Mouse (Mus musculus) right cerebral cortex, adult 2 months (tissue): ENCODE data around the gene Timm13.

Source experiments
- DNase-seq, 2 experiments: peaks; one replicate each; pipeline ENCODE4 v3.0.0; 2021 to 2022; ENCODE audit warnings: low spot score in 2 of 2

Timm13 gene

GRCm38 (mm10) chr10:80932700-80933420, 32.1 kb upstream of the Timm13 start:
- DNase-seq: no peak

- peak in 1 of 2 experiments; percentile 26 for DNase-seq
Measured at GRCm38 (mm10) chr10:80932206-80932605, 31.4 kb upstream of the Timm13 start.

DNA sequence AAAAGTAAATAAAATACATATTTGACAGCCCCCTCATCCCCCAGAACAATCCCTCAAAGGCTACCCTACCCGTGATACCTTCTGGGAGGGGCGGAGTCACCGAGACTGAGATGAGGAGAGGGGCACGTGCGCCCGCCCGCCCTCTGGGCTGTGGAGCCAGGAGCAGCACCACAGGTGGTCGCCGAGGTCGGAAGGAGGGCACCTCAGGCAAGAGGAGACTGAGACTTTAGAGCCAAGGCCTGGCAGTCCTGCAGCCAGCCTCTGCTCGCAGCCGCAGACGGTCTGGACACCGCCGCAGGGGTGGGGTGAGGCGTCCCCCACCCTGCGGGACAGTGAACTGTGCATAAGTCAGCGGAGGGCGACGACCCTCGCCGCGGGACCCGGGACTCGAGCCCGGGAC, 30.9 kb upstream of the Timm13 start:
- DNase-seq: no peak

- no peak for DNase-seq
Measured at GRCm38 (mm10) chr10:80931153-80931671, 30.4 kb upstream of the Timm13 start.

- peak; percentile 64 to 74 for DNase-seq
Measured at GRCm38 (mm10) chr10:80930361-80931152, 29.8 kb upstream of the Timm13 start.

GRCm38 (mm10) chr10:80929299-80930226, 28.8 kb upstream of the Timm13 start, which contains the start of gene Gadd45b:
Gene Gadd45b (plus strand): TSS chr10:80930073.
- DNase-seq: peak; percentile 96 to 98

GRCm38 (mm10) chr10:80928586-80929298, 28.0 kb upstream of the Timm13 start:
- DNase-seq: peak; percentile 95

DNA sequence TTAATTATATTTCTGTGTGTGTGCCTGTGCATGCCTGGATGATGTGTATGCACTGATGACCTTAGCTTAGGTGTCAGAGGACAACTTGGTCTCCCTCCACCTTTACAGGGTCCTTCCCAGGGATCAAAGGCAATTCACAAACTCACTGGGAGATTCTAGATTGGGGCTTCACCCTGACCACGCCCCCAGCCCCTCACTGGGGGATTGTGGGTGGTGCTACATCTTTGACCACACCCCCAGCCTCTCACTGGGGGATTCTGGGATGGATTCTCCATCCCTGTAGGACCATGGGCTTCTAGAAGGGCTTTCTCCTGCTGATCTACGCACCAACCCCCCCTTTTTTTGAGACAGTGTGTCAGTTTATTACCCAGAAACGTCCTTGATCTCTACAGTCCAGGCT, 24.7 kb upstream of the Timm13 start:
- DNase-seq: no peak

DNA sequence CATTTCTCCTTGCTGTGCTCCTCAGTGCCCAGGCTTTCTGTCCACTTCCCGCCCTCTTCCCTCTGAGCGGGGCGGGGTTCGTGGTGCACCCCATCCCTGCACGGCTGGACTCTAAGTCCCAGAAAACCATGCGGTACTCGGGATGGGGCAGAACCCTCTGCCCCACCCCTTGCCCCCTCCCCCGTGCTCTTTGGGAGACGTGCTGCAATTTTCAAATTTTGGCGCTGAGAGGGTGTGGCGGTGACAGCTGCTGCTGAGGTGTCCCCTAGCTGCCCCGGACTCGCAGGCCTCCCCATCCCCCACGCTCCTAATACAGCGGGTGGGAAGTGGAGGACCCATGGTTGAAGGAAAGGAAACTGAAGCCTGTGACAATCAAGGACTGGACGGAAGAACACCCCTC, 21.2 kb upstream of the Timm13 start:
- no peak for DNase-seq

GRCm38 (mm10) chr10:80917779-80918434, 17.1 kb upstream of the Timm13 start, which contains the start of gene Lmnb2:
Gene Lmnb2 (minus strand): TSS chr10:80918245.
- peak; percentile 84 to 87 for DNase-seq

DNA sequence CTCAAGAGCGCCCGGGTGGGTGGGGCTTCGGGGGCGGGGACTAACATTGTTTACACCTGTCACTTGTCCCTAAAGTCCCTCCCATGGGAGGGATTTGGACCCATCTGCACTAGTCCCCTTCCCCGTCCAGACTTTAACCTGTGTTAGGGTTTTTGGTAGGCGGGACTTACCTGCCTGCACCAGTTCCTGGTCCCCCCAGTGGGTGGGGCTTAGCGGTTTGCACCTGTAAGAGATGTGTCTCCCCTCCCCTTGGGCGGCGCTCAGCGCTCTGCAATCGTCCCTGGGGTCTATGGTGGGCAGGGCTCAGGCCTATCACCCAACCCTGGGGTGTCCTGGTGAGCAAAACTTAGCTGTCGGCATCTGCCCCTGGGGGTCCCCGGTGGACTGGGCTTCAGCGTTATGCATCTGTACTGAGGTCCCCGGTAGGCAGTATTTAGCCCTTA, 16.6 kb upstream of the Timm13 start:
- no peak for DNase-seq

DNA sequence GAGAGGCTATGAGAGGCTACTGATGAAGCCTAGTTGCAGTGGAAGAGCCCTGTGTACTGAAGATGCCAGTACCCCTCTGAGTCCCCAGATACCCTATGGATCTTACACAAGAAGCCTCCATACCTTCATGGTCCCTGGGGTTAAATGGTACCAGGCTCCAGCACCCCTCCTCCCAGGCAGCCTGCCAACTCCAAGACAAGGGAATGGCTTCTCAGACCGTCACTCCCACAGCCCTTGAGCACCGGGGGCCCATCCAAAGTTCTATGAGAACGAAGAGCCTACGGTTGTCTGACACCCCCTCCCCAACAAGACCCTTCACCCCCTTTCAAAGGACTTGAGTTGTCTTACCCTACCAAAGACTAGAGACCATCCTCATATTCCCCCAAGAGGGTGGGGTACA, 15.0 kb upstream of the Timm13 start:
- no peak for DNase-seq

GRCm38 (mm10) chr10:80915260-80915659, 14.5 kb upstream of the Timm13 start:
- no peak for DNase-seq

GRCm38 (mm10) chr10:80914253-80914656, 13.5 kb upstream of the Timm13 start:
- DNase-seq: no peak

DNA sequence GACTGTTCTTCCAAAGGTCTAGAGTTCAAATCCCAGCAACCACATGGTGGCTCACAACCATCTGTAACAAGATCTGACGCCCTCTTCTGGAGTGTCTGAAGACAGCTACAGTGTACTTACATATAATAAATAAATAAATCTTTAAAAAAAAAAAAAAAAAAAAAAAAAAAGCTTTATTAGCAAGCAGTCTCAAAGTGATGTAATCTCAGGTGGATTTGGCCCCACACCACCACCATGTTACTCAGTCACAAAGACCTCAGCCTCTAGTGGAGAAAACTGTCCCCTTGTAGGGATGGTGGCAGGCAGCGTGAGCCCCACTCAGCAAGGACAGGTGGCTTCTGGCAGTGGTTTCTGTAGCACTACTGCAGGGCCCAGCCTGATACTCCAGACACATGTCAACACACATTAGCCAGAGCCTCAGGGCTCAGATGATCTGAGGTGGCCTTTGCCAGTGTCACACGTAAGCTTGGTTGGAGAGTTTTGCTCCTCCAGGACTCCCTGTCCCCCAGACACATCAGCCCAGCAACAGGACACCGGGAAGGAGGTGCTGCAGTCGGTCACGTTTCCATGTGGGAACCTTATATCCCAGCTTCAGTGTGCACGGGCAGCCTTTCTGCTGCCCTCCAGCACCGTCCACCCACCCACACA, 12.7 kb upstream of the Timm13 start:
- no peak for DNase-seq

GRCm38 (mm10) chr10:80911891-80912290, 11.1 kb upstream of the Timm13 start:
- no peak for DNase-seq

DNA sequence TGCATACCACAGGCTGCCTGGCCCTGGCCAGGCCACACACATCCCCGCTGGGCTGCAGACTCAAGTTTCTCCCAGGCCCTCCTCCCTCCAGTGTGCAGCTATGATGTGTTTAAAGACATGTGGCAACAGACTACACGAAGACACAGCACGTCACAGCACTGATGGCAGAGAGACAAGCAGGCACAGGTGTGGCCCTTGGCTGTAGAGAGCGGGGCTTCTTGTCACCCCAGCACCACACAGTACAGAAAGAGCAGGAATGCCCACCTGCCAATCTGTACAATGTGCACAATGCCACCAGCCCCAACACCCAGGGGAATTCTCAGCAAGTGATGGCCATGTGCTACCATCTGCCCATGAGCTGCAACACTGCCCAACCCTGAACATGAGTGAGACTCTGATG, 10.6 kb upstream of the Timm13 start:
- no peak for DNase-seq

DNA sequence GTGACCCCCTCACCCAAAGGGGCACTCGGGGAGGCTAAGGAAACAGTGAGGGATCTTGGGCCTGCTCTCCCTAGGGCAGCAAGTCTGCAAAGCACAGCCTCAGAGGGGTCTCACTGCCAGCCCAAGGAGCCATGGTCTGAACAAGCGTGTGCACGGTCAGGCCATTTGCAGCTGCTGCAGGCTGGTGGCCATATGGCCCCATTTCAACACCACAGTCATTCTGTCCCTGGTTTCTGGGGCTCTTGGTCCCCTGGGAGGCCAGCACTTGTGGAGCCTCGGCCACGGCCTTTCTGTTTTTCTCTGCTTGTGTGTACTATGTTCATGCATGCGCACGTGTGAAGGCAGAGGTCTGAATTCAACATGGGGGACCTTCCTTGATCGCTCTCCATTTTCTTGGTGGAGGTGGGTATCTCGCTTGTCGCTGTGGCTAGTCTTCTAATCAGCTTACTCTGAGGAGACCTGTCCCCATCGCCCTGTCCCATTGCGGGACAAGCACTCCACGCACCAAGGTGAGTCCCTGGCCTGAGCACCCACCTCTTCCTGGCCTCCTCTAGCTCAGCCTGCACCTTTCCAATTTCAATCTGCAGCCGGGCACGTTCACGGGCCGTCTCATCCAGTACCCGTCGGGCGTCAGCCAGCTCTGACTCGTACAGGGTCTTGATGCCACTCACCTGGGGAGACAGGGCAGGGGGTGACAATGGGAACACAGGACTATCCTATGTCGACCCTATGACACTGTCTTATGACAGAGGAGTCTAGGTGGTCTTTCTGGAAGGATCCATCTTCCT, 8.8 kb upstream of the Timm13 start:
- DNase-seq: no peak

- DNase-seq: no peak
Measured at GRCm38 (mm10) chr10:80904709-80905108, 3.9 kb upstream of the Timm13 start.
